Mouse (Mus musculus): ENCODE measurements at regions not wholly inside any gene's neighbourhood (a gene's known extent, or its start where the extent isn't known, plus 50 kb on each side); places are given as distances from the start of the nearest gene placed in this dataset.

DNA sequence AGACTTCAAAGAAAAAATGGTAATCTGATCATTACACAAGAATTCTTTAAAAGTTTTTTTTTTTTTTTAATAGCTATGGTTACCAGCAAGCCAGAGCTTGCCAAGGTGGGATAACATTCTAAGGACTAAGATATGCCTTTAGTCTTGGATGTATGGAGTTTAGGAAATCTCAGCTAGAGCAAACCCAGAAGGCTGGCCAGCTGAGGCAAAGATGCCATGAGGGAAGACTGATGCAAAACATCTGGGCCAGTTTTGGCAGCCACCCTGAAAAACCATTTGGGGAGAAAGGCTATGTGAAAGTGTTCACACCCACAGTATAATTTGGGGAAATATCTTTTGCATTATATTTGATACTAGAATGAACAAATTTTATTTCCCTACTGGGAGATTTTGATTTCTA is 57.9 kb upstream of the Adgrg2 start:
- DNase-seq (ENCODE audit: low spot score) = peak; percentile 65

DNA sequence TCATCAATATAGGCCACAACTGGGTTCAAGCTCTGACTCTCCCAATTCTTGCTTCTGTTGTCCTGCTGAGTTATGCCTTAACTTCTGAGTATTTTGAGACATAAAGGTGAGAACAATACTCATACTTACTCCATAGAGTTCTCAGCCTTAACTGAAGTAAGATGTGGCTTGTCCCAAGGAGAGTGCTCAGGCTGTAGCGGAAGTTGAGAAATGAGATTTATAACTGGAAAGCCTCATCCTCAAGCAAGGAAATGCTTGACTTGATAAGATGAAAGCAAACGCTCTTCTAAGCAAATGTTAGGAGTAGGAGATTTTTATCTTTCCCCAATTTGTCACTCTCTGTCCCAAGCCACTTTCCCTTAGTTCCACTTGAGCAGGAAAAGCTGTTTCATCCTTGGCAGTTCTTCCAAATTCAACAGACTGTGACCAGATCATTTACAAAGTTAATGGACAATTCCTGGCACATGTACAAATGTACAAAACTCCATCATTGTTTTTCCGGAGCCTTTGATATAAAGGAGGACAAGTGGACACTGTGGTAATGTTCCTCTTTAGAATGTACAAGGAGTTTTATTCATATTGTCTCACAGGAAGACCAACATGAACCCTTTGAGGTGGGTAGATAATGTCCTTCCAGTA is 52.0 kb upstream of the Adgrg2 start:
- DNase-seq (ENCODE audit: low spot score) = no peak
